21 mouse cellular contexts compared by ENCODE assay signal in the genomic region with DNA sequence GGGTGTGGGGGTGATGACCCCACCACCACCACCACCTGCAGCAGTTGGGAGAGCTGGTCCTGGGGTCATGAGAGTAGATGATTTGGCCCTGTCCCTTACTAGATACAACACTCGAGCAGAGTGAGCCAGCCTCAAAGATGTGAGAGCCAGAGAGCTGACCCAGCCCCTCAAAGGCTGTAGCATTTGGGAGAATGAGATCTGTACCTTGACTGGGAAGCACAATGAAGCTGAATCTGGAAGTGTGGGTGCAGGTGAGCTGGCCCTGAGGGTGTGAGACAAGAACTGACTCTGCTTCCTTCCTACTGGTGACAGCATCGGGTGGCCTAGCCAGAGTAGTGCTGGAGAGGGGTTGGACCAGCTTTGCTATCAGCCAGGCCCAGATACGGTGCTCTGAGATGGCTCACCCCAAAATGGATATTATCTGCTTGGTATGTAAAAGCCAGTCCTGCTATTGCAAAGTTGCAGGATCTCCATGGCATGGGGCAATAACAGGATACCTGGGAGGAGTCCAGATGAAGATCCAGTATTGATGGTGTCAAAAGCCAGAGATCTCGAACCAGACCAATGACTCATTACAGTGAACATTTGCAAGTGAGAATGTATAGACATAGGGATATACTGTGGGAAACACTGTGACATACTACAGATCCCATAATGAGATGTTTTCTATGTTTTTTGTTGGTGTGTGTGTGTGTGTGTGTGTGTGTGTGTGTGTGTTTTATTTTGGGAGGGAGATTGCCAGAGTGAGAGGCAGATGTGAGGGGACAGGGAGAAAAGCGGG. TPM values are rescaled to one million over a fixed set of nuclear protein-coding genes. Genes with fewer than 3 reads are reported as not detected.
DNase-seq lines count a peak whose midpoint lies in the region; ATAC-seq and TF ChIP-seq lines count a peak whose summit lies in the region.
"Had no signal": no experiment of that assay in that cellular context is flagged by ENCODE, and none has a peak within 500 bp of the region (broad histone marks: within the 10 kb centered on the region; RNA-seq: fewer than 3 reads in every experiment).

No protein-coding gene starts in this region.

- no peak overlapping the region for H3K4me2 ChIP-seq in liver, postnatal 0 days (ENCODE audit: low read depth, low read length)
- no peak overlapping the region for H3K4me2 ChIP-seq in stomach, embryonic 15.5 days
- H3K4me2 ChIP-seq: hindbrain, embryonic 13.5 days; limb, embryonic 12.5 days; lung, embryonic 15.5 days had no signal

- peak; percentile 20 for DNase-seq in spleen, adult 12 weeks (ENCODE audit: low spot score)
- DNase-seq in spleen, adult 18-20 months = no peak
- peak; percentile 31 for DNase-seq in liver, postnatal 0 days
- DNase-seq in retina, postnatal 1 day = no peak
- DNase-seq in embryo, embryonic 11 days = no peak
- no peak for DNase-seq in right cerebral cortex, adult 2 months (ENCODE audit: low spot score in 2 of 2)
- DNase-seq: B cell, adult 2 months; cerebellum, adult 2 months; gastrocnemius, postnatal 25 days; heart, postnatal 10 days; kidney, adult 11 months; kidney, postnatal 10 days; layer of hippocampus, adult 9-11 months; thymus, adult 18-20 months had no signal

- TF ChIP-seq EP300 in liver, postnatal 0 days (IDR thresholded peaks at IDR 0.05; ENCODE audit: low read depth) = peak; percentile 62

- H3K4me3 ChIP-seq in liver, postnatal 0 days (ENCODE audit: low read depth, low read length) = no peak overlapping the region
- H3K4me3 ChIP-seq in stomach, embryonic 15.5 days (replicated peaks) = no peak overlapping the region
- H3K4me3 ChIP-seq: heart, embryonic 10.5 days; hindbrain, embryonic 13.5 days; limb, embryonic 12.5 days; lung, embryonic 15.5 days had no signal

- ATAC-seq in erythroid progenitor cell, adult 5-6 weeks (replicated peaks; ENCODE audit: low FRiP score, poor library complexity, severe bottlenecking) = peak; percentile 97
- ATAC-seq in liver, postnatal 0 days = peak; percentile 90
- ATAC-seq in stomach, embryonic 15.5 days (ENCODE audit: insufficient read depth, low FRiP score, low read depth) = peak; percentile 89
- ATAC-seq: forebrain, embryonic 14.5 days had no signal

- H3K9me3 ChIP-seq in liver, postnatal 0 days (ENCODE audit: low read length) = no peaks in the 10 kb centered on the region
- no peaks in the 10 kb centered on the region for H3K9me3 ChIP-seq in stomach, embryonic 15.5 days
- H3K9me3 ChIP-seq: heart, embryonic 10.5 days; hindbrain, embryonic 13.5 days; limb, embryonic 12.5 days; lung, embryonic 15.5 days had no signal

- H3K4me1 ChIP-seq in liver, postnatal 0 days (ENCODE audit: insufficient read depth) = no peaks in the 10 kb centered on the region; the same call in 1 of the 2 replicates
- no peaks in the 10 kb centered on the region for H3K4me1 ChIP-seq in stomach, embryonic 15.5 days
- H3K4me1 ChIP-seq: heart, embryonic 10.5 days; hindbrain, embryonic 13.5 days; limb, embryonic 12.5 days; lung, embryonic 15.5 days had no signal

- H3K9ac ChIP-seq in liver, postnatal 0 days (replicated peaks) = peak overlapping the region; percentile 32; the same call in 1 of the 2 replicates
- H3K9ac ChIP-seq in stomach, embryonic 15.5 days = no peak overlapping the region
- H3K9ac ChIP-seq: hindbrain, embryonic 13.5 days; limb, embryonic 12.5 days; lung, embryonic 15.5 days had no signal

- TF ChIP-seq CTCF in liver, postnatal 0 days (IDR thresholded peaks at IDR 0.05; ENCODE audit: low read depth) = no peak

- H3K36me3 ChIP-seq in liver, postnatal 0 days (replicated peaks; ENCODE audit: insufficient read depth, low read length) = no peaks in the 10 kb centered on the region
- no peaks in the 10 kb centered on the region for H3K36me3 ChIP-seq in stomach, embryonic 15.5 days
- H3K36me3 ChIP-seq: heart, embryonic 10.5 days; hindbrain, embryonic 13.5 days; limb, embryonic 12.5 days; lung, embryonic 15.5 days had no signal

- H3K27me3 ChIP-seq in liver, postnatal 0 days (ENCODE audit: insufficient read depth, low read length) = no peaks in the 10 kb centered on the region
- H3K27me3 ChIP-seq in stomach, embryonic 15.5 days (replicated peaks) = no peaks in the 10 kb centered on the region
- H3K27me3 ChIP-seq: hindbrain, embryonic 13.5 days; limb, embryonic 12.5 days; lung, embryonic 15.5 days had no signal

- H3K27ac ChIP-seq in liver, postnatal 0 days (ENCODE audit: low read depth) = no peak overlapping the region
- H3K27ac ChIP-seq in stomach, embryonic 15.5 days = no peak overlapping the region
- H3K27ac ChIP-seq: heart, embryonic 10.5 days; hindbrain, embryonic 13.5 days; limb, embryonic 12.5 days; lung, embryonic 15.5 days had no signal

- 50% methylated on average over 5 of the region's 5 CpGs for WGBS in liver, postnatal 0 days (ENCODE audit: insufficient replicate concordance)
- 65% methylated on average over 5 of the region's 5 CpGs for WGBS in stomach, embryonic 15.5 days

RNA-seq across cellular contexts. Expression of a gene that starts 11.8 kb away (rescaled TPM):
- total RNA-seq in erythroid progenitor cell, adult 5-6 weeks (2015; ENCODE audit: low replicate concordance) = 5.9 and 11.9 TPM in 2 replicates
- total RNA-seq in erythroid progenitor cell, adult 5-6 weeks (2017; ENCODE audit: low replicate concordance) = 9.9 and 13.9 TPM in 2 replicates
- polyA plus RNA-seq in liver, postnatal 0 days (2015; fragmentation: Nextera tagmentation; extraction: Ambion mirVana) = 0.41 and 0.46 TPM in 2 replicates
- polyA plus RNA-seq in stomach, embryonic 15.5 days (2015; fragmentation: Nextera tagmentation; extraction: Ambion mirVana) = 1.5 and 1.6 TPM in 2 replicates

RNA-seq across cellular contexts. Expression of a gene that starts 46.5 kb away (rescaled TPM):
- 139 and 168 TPM in 2 replicates for total RNA-seq in erythroid progenitor cell, adult 5-6 weeks (2015; ENCODE audit: low replicate concordance)
- total RNA-seq in erythroid progenitor cell, adult 5-6 weeks (2017; ENCODE audit: low replicate concordance) = 174 and 187 TPM in 2 replicates
- polyA plus RNA-seq in liver, postnatal 0 days (2015; fragmentation: Nextera tagmentation; extraction: Ambion mirVana) = 48.7 and 54.8 TPM in 2 replicates
- 135 and 145 TPM in 2 replicates for polyA plus RNA-seq in stomach, embryonic 15.5 days (2015; fragmentation: Nextera tagmentation; extraction: Ambion mirVana)

Comparison
In these comparisons a context has a peak if more than half of its experiments do, and no peak if none do; other contexts are left out.
1. DNase-seq: peak in spleen, adult 12 weeks (single experiment) and liver, postnatal 0 days (single experiment); none in spleen, adult 18-20 months (0 of 2), retina, postnatal 1 day (single experiment), embryo, embryonic 11 days (single experiment) and right cerebral cortex, adult 2 months (0 of 2).
2. Peak in every context shown above with its lines, with median percentiles within 50 percentile points of each other: ATAC-seq.